In genomic region chr2:28067175-28067574, GRCm38 (mm10) we compare ENCODE assay signal across 10 mouse cellular contexts. TPM values are rescaled to one million over a fixed set of nuclear protein-coding genes. Genes with fewer than 3 reads are reported as not detected.
DNase-seq lines count a peak whose midpoint lies in the region; ATAC-seq and TF ChIP-seq lines count a peak whose summit lies in the region.
"Had no signal": no experiment of that assay in that cellular context is flagged by ENCODE, and none has a peak within 500 bp of the region (broad histone marks: within the 10 kb centered on the region; RNA-seq: fewer than 3 reads in every experiment).

No protein-coding gene starts in this region.

- no peak for TF ChIP-seq POLR2A in thymus, adult 2 months (IDR thresholded peaks at IDR 0.05; ENCODE audit: control insufficient read depth, extremely low read depth, insufficient read depth, low read length, poor library complexity)

- WGBS in hindbrain, embryonic 10.5 days = 79% methylated on average over 6 of the region's 6 CpGs
- 66% methylated on average over 6 of the region's 6 CpGs for WGBS in hindbrain, embryonic 12.5 days
- 55% methylated on average over 6 of the region's 6 CpGs for WGBS in midbrain, embryonic 16.5 days
- WGBS in thymus, adult 2 months = 91% methylated on average over 6 of the region's 6 CpGs

- no peaks in the 10 kb centered on the region for H3K27me3 ChIP-seq in hindbrain, embryonic 10.5 days (ENCODE audit: insufficient read depth, poor library complexity, severe bottlenecking)
- H3K27me3 ChIP-seq in hindbrain, embryonic 12.5 days = no peaks in the 10 kb centered on the region
- H3K27me3 ChIP-seq in midbrain, embryonic 16.5 days (ENCODE audit: control insufficient read depth, insufficient read depth, low read depth, low read length) = no peaks in the 10 kb centered on the region
- H3K27me3 ChIP-seq in thymus, adult 2 months (ENCODE audit: control insufficient read depth, insufficient read depth, low read length) = no peaks in the 10 kb centered on the region

- DNase-seq in hindbrain, embryonic 10.5 days (ENCODE audit: low spot score) = no peak
- peak; percentile 44 to 57 for DNase-seq in cerebellum, postnatal 14 days
- peak; percentile 76 for DNase-seq in layer of hippocampus, adult 9-11 months
- DNase-seq in adrenal gland, adult 18-20 months (ENCODE audit: low spot score in 2 of 2) = no peak
- DNase-seq in thymus, adult 2 months = no peak
- DNase-seq: heart, adult 2 months; lung, embryonic 14.5 days had no signal

- no peak for ATAC-seq in hindbrain, embryonic 12.5 days (ENCODE audit: low FRiP score)
- no peak for ATAC-seq in midbrain, embryonic 16.5 days
- ATAC-seq in megakaryocyte, adult 5-6 weeks (ENCODE audit: poor library complexity, severe bottlenecking) = no peak

- no peak overlapping the region for H3K4me2 ChIP-seq in hindbrain, embryonic 12.5 days (replicated peaks)
- H3K4me2 ChIP-seq in midbrain, embryonic 16.5 days (ENCODE audit: low read length) = no peak overlapping the region
- H3K4me2 ChIP-seq: lung, embryonic 14.5 days had no signal

- peak overlapping the region; percentile 36 for H3K27ac ChIP-seq in hindbrain, embryonic 10.5 days
- H3K27ac ChIP-seq in hindbrain, embryonic 12.5 days = no peak overlapping the region
- peak overlapping the region; percentile 66 for H3K27ac ChIP-seq in midbrain, embryonic 16.5 days (ENCODE audit: low read length)
- no peak overlapping the region for H3K27ac ChIP-seq in thymus, adult 2 months (ENCODE audit: control insufficient read depth, insufficient read depth, low read length)
- H3K27ac ChIP-seq: heart, adult 2 months had no signal

- no peaks in the 10 kb centered on the region for H3K36me3 ChIP-seq in hindbrain, embryonic 10.5 days
- no peaks in the 10 kb centered on the region for H3K36me3 ChIP-seq in hindbrain, embryonic 12.5 days
- no peaks in the 10 kb centered on the region for H3K36me3 ChIP-seq in midbrain, embryonic 16.5 days (ENCODE audit: control insufficient read depth, insufficient read depth, low read length)
- no peaks in the 10 kb centered on the region for H3K36me3 ChIP-seq in thymus, adult 2 months (ENCODE audit: control insufficient read depth, insufficient read depth, low read length)

- H3K4me1 ChIP-seq in hindbrain, embryonic 10.5 days (replicated peaks) = peaks cover 15% of the 10 kb centered on the region
- peaks cover 12% of the 10 kb centered on the region for H3K4me1 ChIP-seq in hindbrain, embryonic 12.5 days
- 0 out of 2 replicates have a peak, but pooled peaks cover 4% of the 10 kb centered on the region for H3K4me1 ChIP-seq in midbrain, embryonic 16.5 days (ENCODE audit: control insufficient read depth, insufficient read depth, low read length)
- no peaks in the 10 kb centered on the region for H3K4me1 ChIP-seq in thymus, adult 2 months (replicated peaks; ENCODE audit: control insufficient read depth, insufficient read depth, low read length)

- no peaks in the 10 kb centered on the region for H3K9me3 ChIP-seq in hindbrain, embryonic 10.5 days
- H3K9me3 ChIP-seq in hindbrain, embryonic 12.5 days (replicated peaks) = no peaks in the 10 kb centered on the region
- no peaks in the 10 kb centered on the region for H3K9me3 ChIP-seq in midbrain, embryonic 16.5 days (replicated peaks; ENCODE audit: control insufficient read depth, low read length, poor library complexity, severe bottlenecking)

- no peak overlapping the region for H3K4me3 ChIP-seq in hindbrain, embryonic 10.5 days
- no peak overlapping the region for H3K4me3 ChIP-seq in hindbrain, embryonic 12.5 days
- H3K4me3 ChIP-seq in midbrain, embryonic 16.5 days (ENCODE audit: low read depth, low read length) = no peak overlapping the region
- H3K4me3 ChIP-seq in thymus, adult 2 months (ENCODE audit: control insufficient read depth, insufficient read depth, low read length) = no peak overlapping the region
- H3K4me3 ChIP-seq: heart, adult 2 months had no signal

- H3K9ac ChIP-seq in hindbrain, embryonic 12.5 days = no peak overlapping the region
- H3K9ac ChIP-seq in midbrain, embryonic 16.5 days (ENCODE audit: low read depth, low read length) = no peak overlapping the region
- H3K9ac ChIP-seq: lung, embryonic 14.5 days had no signal

- no peak for TF ChIP-seq CTCF in thymus, adult 2 months (IDR thresholded peaks at IDR 0.05; ENCODE audit: borderline replicate concordance, control insufficient read depth, extremely low read depth, insufficient read depth, low read length, poor library complexity)

RNA-seq across cellular contexts. Expression of gene Fcnb, which starts 17.5 kb away (rescaled TPM):
- not detected in 2 replicates for polyA plus RNA-seq in hindbrain, embryonic 10.5 days (2016; fragmentation: Nextera tagmentation; extraction: Ambion mirVana)
- polyA plus RNA-seq in hindbrain, embryonic 12.5 days (2016; fragmentation: Nextera tagmentation; extraction: Ambion mirVana) = 0.46 and 0.66 TPM in 2 replicates
- not detected in 2 replicates for polyA plus RNA-seq in midbrain, embryonic 16.5 days (2015; fragmentation: Nextera tagmentation; extraction: Ambion mirVana)
- total RNA-seq in megakaryocyte, adult 5-6 weeks (2015) = 121 and 124 TPM in 2 replicates
- total RNA-seq in megakaryocyte, adult 5-6 weeks (2017) = 79.0 and 92.1 TPM in 2 replicates
- not detected for total RNA-seq in adrenal gland, adult 18-20 months (2021)
- 0.85 and 1.3 TPM in 2 replicates for polyA plus RNA-seq in thymus, adult 2 months (2012; rRNA removed)
- total RNA-seq: heart, adult 2 months had no signal
- polyA plus RNA-seq: heart, adult 2 months; lung, embryonic 14.5 days had no signal

Comparison
In these comparisons a context has a peak if more than half of its experiments do, and no peak if none do; other contexts are left out.
1. H3K27ac ChIP-seq: peak in hindbrain, embryonic 10.5 days (single experiment) and midbrain, embryonic 16.5 days (single experiment); none in hindbrain, embryonic 12.5 days (single experiment) and thymus, adult 2 months (single experiment).
2. DNase-seq: peak in cerebellum, postnatal 14 days (2 of 2) and layer of hippocampus, adult 9-11 months (single experiment); none in hindbrain, embryonic 10.5 days (single experiment), adrenal gland, adult 18-20 months (0 of 2) and thymus, adult 2 months (single experiment).